Mouse (Mus musculus): ENCODE measurements at regions not wholly inside any gene's neighbourhood (a gene's known extent, or its start where the extent isn't known, plus 50 kb on each side); places are given as distances from the start of the nearest gene placed in this dataset.

GRCm38 (mm10) chr3:43700711-43701110 lies 1677.5 kb upstream of the Pcdh10 start:
- ATAC-seq (ENCODE audit: low FRiP score) = no peak
- Histone ChIP-seq H3K9me3 (no peaks in the 10 kb centered on the region), H3K27me3 (no peaks in the 10 kb centered on the region), H3K4me1 (replicated peaks) (no peaks in the 10 kb centered on the region), H3K36me3 (no peaks in the 10 kb centered on the region), H3K27ac (no peak overlapping the region), H3K9ac (no peak overlapping the region), H3K4me3 (no peak overlapping the region), H3K4me2 (no peak overlapping the region)
- 93% methylated on average over 1 of the region's 1 CpGs for WGBS

- peaks cover 6% of the 10 kb centered on the region; the same call in 1 of the 2 replicates for H3K4me1 ChIP-seq (replicated peaks)
- H3K4me3 ChIP-seq = no peak overlapping the region
- H3K36me3 ChIP-seq = no peaks in the 10 kb centered on the region
- H3K9ac ChIP-seq = no peak overlapping the region
- H3K27ac ChIP-seq = peak overlapping the region; percentile 63
- ATAC-seq (ENCODE audit: low FRiP score) = 0 out of 2 replicates have a peak, but pooled peaks have one; percentile 43
- no peaks in the 10 kb centered on the region for H3K9me3 ChIP-seq
- H3K4me2 ChIP-seq = no peak overlapping the region
- H3K27me3 ChIP-seq = no peaks in the 10 kb centered on the region
These were observed 1658.3 kb upstream of the Pcdh10 start for GRCm38 (mm10) chr3:43719768-43720383.

All from hindbrain, embryonic 13.5 days (tissue).